Mouse (Mus musculus): ENCODE results near the gene Socs2.

- TF ChIP-seq CTCF (IDR thresholded peaks at IDR 0.05; ENCODE audit: low read depth, low read length) = no peak
- no peak for TF ChIP-seq POLR2A (IDR thresholded peaks at IDR 0.05; ENCODE audit: borderline replicate concordance, low read depth, low read length)
Observed at GRCm38 (mm10) chr10:95404774-95405173, 12.2 kb downstream of the Socs2 start.
